Mouse (Mus musculus): ENCODE measurements around the gene Ciz1. TPM values are rescaled to one million over a fixed set of nuclear protein-coding genes. Genes with fewer than 3 reads are reported as not detected.
A peak's percentile ranks its signal among the peaks of the same experiment; 100 is the strongest.

Ciz1 gene
- polyA plus RNA-seq, 1 experiment from 2014 or later: 59.1 TPM

GRCm38 (mm10) chr2:32395946-32396621 is 44.0 kb downstream of the Ciz1 start:
- Histone ChIP-seq H3K4me1 (peaks cover 18% of the 10 kb centered on the region), H3K27me3 (no peaks in the 10 kb centered on the region), H3K9ac (peak overlapping the region; percentile 87), H3K36me3 (replicated peaks) (peaks cover 11% of the 10 kb centered on the region), H3K4me3 (replicated peaks) (peak overlapping the region; percentile 93), H3K9me3 (no peaks in the 10 kb centered on the region), H3K27ac (peak overlapping the region; percentile 84), H3K4me2 (peak overlapping the region; percentile 92)
- 1% methylated on average over 58 of the region's 59 CpGs for WGBS
- ATAC-seq (ENCODE audit: low FRiP score): peak; percentile 95

GRCm38 (mm10) chr2:32396695-32397094 is 44.6 kb downstream of the Ciz1 start:
- H3K27ac ChIP-seq: peak overlapping the region; percentile 84; the same call in 1 of the 2 replicates
- peak overlapping the region; percentile 93 for H3K4me3 ChIP-seq (replicated peaks)
- peak overlapping the region; percentile 87 for H3K9ac ChIP-seq
- ATAC-seq (ENCODE audit: low FRiP score): no peak
- no peaks in the 10 kb centered on the region for H3K9me3 ChIP-seq
- peak overlapping the region; percentile 92 for H3K4me2 ChIP-seq
- peaks cover 18% of the 10 kb centered on the region for H3K4me1 ChIP-seq
- WGBS: 1% methylated on average over 15 of the region's 15 CpGs
- H3K36me3 ChIP-seq (replicated peaks): peaks cover 16% of the 10 kb centered on the region
- no peaks in the 10 kb centered on the region for H3K27me3 ChIP-seq

- Histone ChIP-seq H3K36me3 (replicated peaks) (peaks cover 30% of the 10 kb centered on the region), H3K4me1 (no peaks in the 10 kb centered on the region), H3K27ac (no peak overlapping the region), H3K9ac (no peak overlapping the region), H3K27me3 (peaks cover 2% of the 10 kb centered on the region; the same call in 1 of the 2 replicates), H3K9me3 (no peaks in the 10 kb centered on the region), H3K4me3 (replicated peaks) (no peak overlapping the region), H3K4me2 (no peak overlapping the region)
- ATAC-seq (ENCODE audit: low FRiP score): peak; percentile 45; the same call in 1 of the 2 replicates
- WGBS: 19% methylated on average over 2 of the region's 2 CpGs
These were observed 52.5 kb downstream of the Ciz1 start for GRCm38 (mm10) chr2:32404663-32405062.

GRCm38 (mm10) chr2:32407144-32407824 is 55.2 kb downstream of the Ciz1 start:
- H3K27ac ChIP-seq: no peak overlapping the region
- H3K27me3 ChIP-seq: peaks cover 2% of the 10 kb centered on the region; the same call in 1 of the 2 replicates
- peaks cover 8% of the 10 kb centered on the region for H3K36me3 ChIP-seq (replicated peaks)
- H3K4me1 ChIP-seq: no peaks in the 10 kb centered on the region
- ATAC-seq (ENCODE audit: low FRiP score): no peak
- WGBS: 86% methylated on average over 7 of the region's 7 CpGs
- no peaks in the 10 kb centered on the region for H3K9me3 ChIP-seq
- no peak overlapping the region for H3K4me2 ChIP-seq
- no peak overlapping the region for H3K4me3 ChIP-seq (replicated peaks)
- H3K9ac ChIP-seq: no peak overlapping the region

- H3K4me2 ChIP-seq: no peak overlapping the region
- no peak overlapping the region for H3K9ac ChIP-seq
- H3K4me3 ChIP-seq (replicated peaks): no peak overlapping the region
- peaks cover under 1% of the 10 kb centered on the region for H3K36me3 ChIP-seq (replicated peaks)
- ATAC-seq (ENCODE audit: low FRiP score): no peak
- 67% methylated on average over 25 of the region's 25 CpGs for WGBS
- no peaks in the 10 kb centered on the region for H3K9me3 ChIP-seq
- peaks cover 2% of the 10 kb centered on the region; the same call in 1 of the 2 replicates for H3K27me3 ChIP-seq
- H3K27ac ChIP-seq: no peak overlapping the region
- H3K4me1 ChIP-seq: no peaks in the 10 kb centered on the region
These were observed 56.6 kb downstream of the Ciz1 start for GRCm38 (mm10) chr2:32408429-32409424.

- WGBS: 87% methylated on average over 7 of the region's 7 CpGs
- Histone ChIP-seq H3K27ac (no peak overlapping the region), H3K9me3 (no peaks in the 10 kb centered on the region), H3K4me1 (no peaks in the 10 kb centered on the region), H3K36me3 (replicated peaks) (peaks cover 28% of the 10 kb centered on the region), H3K9ac (no peak overlapping the region), H3K4me3 (replicated peaks) (no peak overlapping the region), H3K4me2 (no peak overlapping the region), H3K27me3 (peaks cover 2% of the 10 kb centered on the region; the same call in 1 of the 2 replicates)
- ATAC-seq (ENCODE audit: low FRiP score): no peak
These were observed 59.3 kb downstream of the Ciz1 start for GRCm38 (mm10) chr2:32411407-32411806.

GRCm38 (mm10) chr2:32412742-32413531 is 60.8 kb downstream of the Ciz1 start:
- Histone ChIP-seq H3K36me3 (replicated peaks) (peaks cover 43% of the 10 kb centered on the region), H3K4me2 (no peak overlapping the region), H3K27me3 (no peaks in the 10 kb centered on the region), H3K27ac (no peak overlapping the region), H3K9ac (no peak overlapping the region), H3K4me3 (replicated peaks) (no peak overlapping the region), H3K4me1 (no peaks in the 10 kb centered on the region), H3K9me3 (no peaks in the 10 kb centered on the region)
- 88% methylated on average over 6 of the region's 6 CpGs for WGBS
- no peak for ATAC-seq (ENCODE audit: low FRiP score)

- Histone ChIP-seq H3K9ac (no peak overlapping the region), H3K27me3 (no peaks in the 10 kb centered on the region), H3K36me3 (replicated peaks) (peaks cover 53% of the 10 kb centered on the region), H3K4me1 (no peaks in the 10 kb centered on the region), H3K4me2 (no peak overlapping the region), H3K27ac (no peak overlapping the region), H3K9me3 (no peaks in the 10 kb centered on the region), H3K4me3 (replicated peaks) (no peak overlapping the region)
- no peak for ATAC-seq (ENCODE audit: low FRiP score)
- 75% methylated on average over 5 of the region's 5 CpGs for WGBS
These were observed 61.8 kb downstream of the Ciz1 start for GRCm38 (mm10) chr2:32413936-32414335.

- no peaks in the 10 kb centered on the region for H3K4me1 ChIP-seq
- WGBS: 96% methylated on average over 12 of the region's 12 CpGs
- peaks cover 72% of the 10 kb centered on the region for H3K36me3 ChIP-seq (replicated peaks)
- H3K4me3 ChIP-seq (replicated peaks): no peak overlapping the region
- H3K27ac ChIP-seq: no peak overlapping the region
- no peaks in the 10 kb centered on the region for H3K27me3 ChIP-seq
- H3K9me3 ChIP-seq: no peaks in the 10 kb centered on the region
- no peak overlapping the region for H3K4me2 ChIP-seq
- no peak for ATAC-seq (ENCODE audit: low FRiP score)
- no peak overlapping the region for H3K9ac ChIP-seq
These were observed 63.7 kb downstream of the Ciz1 start for GRCm38 (mm10) chr2:32415801-32416200.

GRCm38 (mm10) chr2:32416556-32416955 is 64.4 kb downstream of the Ciz1 start:
- ATAC-seq (ENCODE audit: low FRiP score): no peak
- H3K4me2 ChIP-seq: no peak overlapping the region
- H3K36me3 ChIP-seq (replicated peaks): peaks cover 77% of the 10 kb centered on the region
- WGBS: 82% methylated on average over 2 of the region's 2 CpGs
- H3K27ac ChIP-seq: no peak overlapping the region
- H3K4me1 ChIP-seq: no peaks in the 10 kb centered on the region
- H3K4me3 ChIP-seq (replicated peaks): no peak overlapping the region
- H3K27me3 ChIP-seq: no peaks in the 10 kb centered on the region
- no peaks in the 10 kb centered on the region for H3K9me3 ChIP-seq
- H3K9ac ChIP-seq: no peak overlapping the region

- Histone ChIP-seq H3K9ac (no peak overlapping the region), H3K36me3 (replicated peaks) (peaks cover 77% of the 10 kb centered on the region), H3K27ac (no peak overlapping the region), H3K9me3 (no peaks in the 10 kb centered on the region), H3K4me2 (no peak overlapping the region), H3K4me3 (replicated peaks) (no peak overlapping the region), H3K4me1 (peaks cover 1% of the 10 kb centered on the region; the same call in 1 of the 2 replicates), H3K27me3 (no peaks in the 10 kb centered on the region)
- WGBS: 90% methylated on average over 8 of the region's 8 CpGs
- no peak for ATAC-seq (ENCODE audit: low FRiP score)
These were observed 65.4 kb downstream of the Ciz1 start for GRCm38 (mm10) chr2:32417486-32417885.
